Mouse (Mus musculus) macrophage (primary cell): ENCODE measurements around the gene 4930578G10Rik. TPM values are rescaled to one million over a fixed set of nuclear protein-coding genes. Genes with fewer than 3 reads are reported as not detected.
"Not testable (repeated sequence)": the region's sequence is repeated elsewhere in the genome, so short reads cannot be mapped to it uniquely, and the experiment has no call there.

Source experiments
- H3K27ac ChIP-seq: fragments of 350-480 bp; formaldehyde crosslinking; 2 replicates; pipeline ENCODE4 v1.9.0; 2021
- H3K36me3 ChIP-seq: fragments of 350-480 bp; formaldehyde crosslinking; 2 replicates; pipeline ENCODE4 v1.9.0; 2021; ENCODE audit errors: inconsistent target
- H3K4me3 ChIP-seq: fragments of 350-480 bp; formaldehyde crosslinking; 2 replicates; pipeline ENCODE4 v1.9.0; 2021; ENCODE audit errors: inconsistent target
- H3K79me2 ChIP-seq: fragments of 350-480 bp; formaldehyde crosslinking; 2 replicates; pipeline ENCODE4 v1.9.0; 2021; ENCODE audit errors: inconsistent target
- WGBS: methylation state at CpG from one replicate; pipeline ENCODE4 v1.1.7; 2026; ENCODE audit warnings: inconsistent platforms; ENCODE audit not compliant: missing documents; 5-methylcytosine and 5-hydroxymethylcytosine counted together
- polyA plus RNA-seq: library from polyadenylated mRNA; stranded (reverse); fragments of 250-400 nt; gene quantifications from 3 replicates; pipeline ENCODE4 v1.2.4, GENCODE M21; 2018; ENCODE audit warnings: inconsistent platforms
- total RNA-seq, 78 experiments: library from RNA; depleted of rRNA; stranded (reverse); fragments of 250-400 nt; gene quantifications; 1 replicate in 9 of 78; 2 replicates in 24 of 78; 3 replicates in 43 of 78; 4 replicates in 2 of 78; pipeline ENCODE4 v1.2.4; 2018; ENCODE audit warnings: inconsistent platforms in 56 of 78

The 4930578G10Rik gene
- not detected for total RNA-seq (2018; cell fraction: chromatin; rRNA removed)
- total RNA-seq (2018; cell fraction: cytosol; rRNA removed), result not detected
- not detected for total RNA-seq (2018; cell fraction: nucleus; rRNA removed)
- polyA plus RNA-seq, result not detected in 3 replicates

DNA sequence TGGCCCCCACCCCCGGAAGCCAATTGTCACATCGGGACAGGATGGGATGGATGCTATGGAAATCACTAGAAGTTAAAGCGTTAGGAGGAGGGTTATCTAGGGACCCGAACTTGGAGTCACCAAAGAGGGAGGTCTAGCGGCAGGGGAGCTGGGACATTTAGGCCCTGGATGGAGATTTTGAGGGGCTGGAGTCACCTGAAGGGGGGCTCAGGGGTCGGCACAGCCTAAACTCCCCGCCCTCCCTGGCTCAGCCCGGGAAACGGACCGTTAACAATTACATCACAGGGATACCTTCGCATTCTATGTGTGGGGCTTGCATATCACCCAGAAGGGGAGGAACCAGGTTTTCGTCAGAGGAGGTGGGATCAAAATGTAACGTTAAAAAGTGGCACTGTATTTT lies at the start of gene 4930578G10Rik:
Gene 4930578G10Rik (plus strand): TSS at position 301 of the 400 bp plus-strand sequence.
- H3K27ac ChIP-seq, H3K79me2 ChIP-seq, H3K36me3 ChIP-seq, H3K4me3 ChIP-seq: not testable (repeated sequence)
- no CpG with 5 or more reads among the region's 13 CpGs for WGBS

DNA sequence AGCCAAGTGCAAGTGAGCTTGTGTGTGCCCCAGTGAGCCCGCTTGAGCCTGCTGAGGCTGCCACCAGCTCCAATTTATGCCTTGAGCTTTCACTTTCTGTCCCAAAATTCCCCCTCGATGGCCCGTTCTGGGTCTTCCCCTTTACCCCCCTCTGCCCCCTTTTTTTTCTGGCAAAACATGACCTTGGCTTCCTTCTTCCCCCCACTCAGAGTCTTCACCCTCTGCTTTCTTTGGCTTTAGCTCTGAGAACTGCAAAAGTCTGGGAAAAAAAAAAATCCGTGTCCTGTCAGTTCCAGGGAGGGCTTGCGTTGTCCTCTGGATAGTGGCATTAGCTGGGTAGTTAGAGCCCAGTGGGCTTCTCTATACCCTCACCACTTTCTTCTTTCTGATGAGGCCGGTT lies 21.1 kb downstream of the 4930578G10Rik start, which contains the start of gene Ccl19:
Gene Ccl19 (minus strand): TSS at position 101 of the 400 bp plus-strand sequence.
- not testable (repeated sequence) for H3K27ac ChIP-seq, H3K36me3 ChIP-seq, H3K4me3 ChIP-seq, H3K79me2 ChIP-seq
- no CpG with 5 or more reads among the region's 6 CpGs for WGBS

GRCm38 (mm10) chr4:42773893-42774292 lies 38.5 kb downstream of the 4930578G10Rik start, which contains the start of gene Ccl21a:
TSS of gene Ccl21a (minus strand) at chr4:42773993.
- H3K27ac ChIP-seq, H3K36me3 ChIP-seq, H3K79me2 ChIP-seq, H3K4me3 ChIP-seq: not testable (repeated sequence)
- WGBS, result no CpG with 5 or more reads among the region's 5 CpGs

- H3K27ac ChIP-seq, H3K4me3 ChIP-seq, H3K36me3 ChIP-seq, H3K79me2 ChIP-seq: not testable (repeated sequence)
- WGBS, result no CpG with 5 or more reads among the region's 1 CpGs
Measured at GRCm38 (mm10) chr4:42853788-42854187, 118.4 kb downstream of the 4930578G10Rik start, which contains the start of gene Fam205a1. TSS of gene Fam205a1 (minus strand) at chr4:42853888.

DNA sequence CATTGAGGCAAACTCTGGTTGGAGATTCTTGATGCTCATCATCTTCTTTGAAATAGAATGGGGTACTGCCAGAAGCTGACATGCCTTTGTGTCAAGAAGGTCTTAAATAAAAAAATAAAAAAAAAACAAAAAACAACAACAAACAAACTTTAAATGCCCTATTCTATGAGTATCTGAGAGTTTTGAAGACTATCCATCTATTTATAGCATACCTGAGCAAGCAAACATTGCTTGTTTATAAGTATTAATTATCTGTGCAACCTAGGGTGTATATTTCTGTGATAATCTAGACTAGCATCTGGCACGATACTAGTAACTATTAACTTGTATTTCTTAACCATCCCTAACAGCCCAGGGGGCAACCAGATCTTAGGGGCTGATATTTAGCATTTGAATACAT lies 121.3 kb downstream of the 4930578G10Rik start, which contains the start of gene Gm12394:
Gene Gm12394 (minus strand): TSS at position 101 of the 400 bp plus-strand sequence.
- not testable (repeated sequence) for H3K36me3 ChIP-seq, H3K27ac ChIP-seq, H3K4me3 ChIP-seq, H3K79me2 ChIP-seq
- WGBS, result no CpG with 5 or more reads among the region's 1 CpGs

- H3K36me3 ChIP-seq, H3K27ac ChIP-seq, H3K79me2 ChIP-seq, H3K4me3 ChIP-seq: not testable (repeated sequence)
- WGBS, result 86% methylated on average over 5 of the region's 9 CpGs
Measured at GRCm38 (mm10) chr4:42860483-42860882, 125.1 kb downstream of the 4930578G10Rik start.

DNA sequence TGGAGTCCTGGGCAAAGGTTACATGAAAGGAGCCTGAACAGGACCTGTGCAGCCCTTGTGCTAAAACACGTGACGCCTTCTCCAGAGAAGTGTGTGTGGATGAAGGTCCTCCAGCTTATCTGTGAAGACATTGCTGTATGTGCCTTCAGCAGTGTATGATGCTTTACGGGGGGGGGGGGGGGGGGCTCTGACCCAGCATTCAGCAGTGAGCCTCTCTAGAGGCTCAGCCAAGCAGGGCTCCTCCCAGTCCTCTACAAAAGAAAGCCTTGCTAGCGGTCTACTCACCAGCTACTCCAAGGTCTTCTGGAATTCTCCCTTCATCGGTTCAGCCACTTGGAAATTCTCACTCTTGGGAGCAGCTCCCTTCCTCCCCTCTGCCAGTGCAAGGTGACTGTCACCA lies 128.1 kb downstream of the 4930578G10Rik start:
- H3K36me3 ChIP-seq, H3K27ac ChIP-seq, H3K4me3 ChIP-seq, H3K79me2 ChIP-seq: not testable (repeated sequence)
- WGBS, result 90% methylated on average over 3 of the region's 5 CpGs

DNA sequence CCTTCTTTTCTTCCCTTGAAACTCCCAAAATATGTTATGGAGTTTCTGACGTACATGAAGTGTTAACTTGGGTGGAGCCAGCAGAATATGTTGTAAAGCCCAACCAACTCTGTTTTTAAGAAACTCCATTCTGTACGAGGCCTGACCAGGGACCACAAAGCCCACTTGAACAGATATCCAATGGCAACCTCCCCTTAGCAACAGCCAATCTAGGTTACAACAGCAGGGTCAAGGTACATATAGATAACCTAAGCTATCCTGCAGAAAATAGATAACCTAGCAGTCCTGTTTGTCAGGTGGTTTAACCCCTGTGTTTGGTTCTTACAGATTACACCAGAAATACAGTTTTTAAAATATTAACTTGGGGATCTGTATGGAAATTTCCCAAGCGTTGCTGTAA lies 132.0 kb downstream of the 4930578G10Rik start:
- H3K27ac ChIP-seq, result no peak overlapping the region

DNA sequence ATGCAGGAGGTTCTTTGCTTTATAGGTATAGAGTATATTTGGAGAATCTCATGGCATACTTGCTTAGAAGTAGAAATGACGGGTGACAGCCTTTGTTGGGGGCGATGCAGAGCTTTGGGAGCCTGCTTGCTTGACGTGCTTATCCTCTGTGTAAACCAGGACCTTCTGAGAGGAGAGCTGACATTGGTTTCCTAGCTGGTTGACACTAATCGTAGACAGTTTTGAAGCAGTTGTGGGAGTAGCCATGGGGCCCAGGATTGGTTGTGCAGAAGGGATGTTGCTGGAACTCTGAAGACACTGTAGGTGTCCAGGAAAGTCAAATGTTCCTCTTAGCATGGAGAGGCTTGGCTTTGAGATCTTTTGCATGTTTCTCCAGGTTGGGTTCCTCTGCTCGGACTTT lies 132.8 kb downstream of the 4930578G10Rik start:
- no peaks in the 10 kb centered on the region for H3K79me2 ChIP-seq
- no peaks in the 10 kb centered on the region for H3K36me3 ChIP-seq
- H3K27ac ChIP-seq, result no peak overlapping the region
- WGBS, result 93% methylated on average over 5 of the region's 5 CpGs
- H3K4me3 ChIP-seq, result no peak overlapping the region

More for the DNA sequence above, 132.0 kb downstream of the 4930578G10Rik start:
- WGBS, result 73% methylated on average over 3 of the region's 3 CpGs
- Histone ChIP-seq H3K4me3 (no peak overlapping the region), H3K79me2 (no peaks in the 10 kb centered on the region), H3K36me3 (no peaks in the 10 kb centered on the region)

- Histone ChIP-seq H3K27ac (no peak overlapping the region), H3K79me2 (no peaks in the 10 kb centered on the region)
- 78% methylated on average over 5 of the region's 5 CpGs for WGBS
Measured at GRCm38 (mm10) chr4:42870748-42871147, 135.4 kb downstream of the 4930578G10Rik start.

DNA sequence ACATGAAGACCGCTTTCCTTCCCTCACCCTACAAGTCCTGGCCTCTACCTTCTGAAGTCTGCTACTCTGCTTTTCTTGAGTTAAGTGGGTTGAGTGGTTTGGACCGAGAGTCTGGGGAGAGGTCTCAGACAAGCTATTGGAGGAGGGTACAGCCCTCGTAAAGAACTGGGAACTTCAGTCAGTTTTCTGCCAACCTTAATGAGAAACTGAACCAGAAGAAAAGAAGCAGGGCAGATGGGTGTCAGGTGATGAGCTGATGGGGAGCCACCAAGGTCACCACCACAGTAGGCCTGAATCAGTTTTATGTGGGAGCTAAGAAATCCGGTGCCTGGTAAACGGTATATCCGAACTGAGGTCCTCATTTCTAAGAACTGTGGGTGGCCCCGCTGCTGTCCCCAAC lies 136.8 kb downstream of the 4930578G10Rik start:
- H3K27ac ChIP-seq, result no peak overlapping the region
- no peak overlapping the region for H3K4me3 ChIP-seq
- 95% methylated on average over 7 of the region's 7 CpGs for WGBS
- no peaks in the 10 kb centered on the region for H3K36me3 ChIP-seq
- H3K79me2 ChIP-seq, result no peaks in the 10 kb centered on the region

More at GRCm38 (mm10) chr4:42870748-42871147, 135.4 kb downstream of the 4930578G10Rik start:
- Histone ChIP-seq H3K36me3 (no peaks in the 10 kb centered on the region), H3K4me3 (no peak overlapping the region)

GRCm38 (mm10) chr4:42872746-42873435 lies 137.5 kb downstream of the 4930578G10Rik start:
- 87% methylated on average over 16 of the region's 16 CpGs for WGBS
- Histone ChIP-seq H3K79me2 (no peaks in the 10 kb centered on the region), H3K4me3 (no peak overlapping the region), H3K27ac (no peak overlapping the region), H3K36me3 (no peaks in the 10 kb centered on the region)

GRCm38 (mm10) chr4:42874134-42874533 lies 138.8 kb downstream of the 4930578G10Rik start, which contains the start of gene Fam205c:
TSS of gene Fam205c (minus strand) at chr4:42874234.
- Histone ChIP-seq H3K4me3 (no peak within 1 kb of the TSS), H3K79me2 (no peaks in the 10 kb centered on the region), H3K27ac (no peak within 1 kb of the TSS), H3K36me3 (no peaks in the 10 kb centered on the region)
- 91% methylated on average over 7 of the region's 7 CpGs for WGBS

DNA sequence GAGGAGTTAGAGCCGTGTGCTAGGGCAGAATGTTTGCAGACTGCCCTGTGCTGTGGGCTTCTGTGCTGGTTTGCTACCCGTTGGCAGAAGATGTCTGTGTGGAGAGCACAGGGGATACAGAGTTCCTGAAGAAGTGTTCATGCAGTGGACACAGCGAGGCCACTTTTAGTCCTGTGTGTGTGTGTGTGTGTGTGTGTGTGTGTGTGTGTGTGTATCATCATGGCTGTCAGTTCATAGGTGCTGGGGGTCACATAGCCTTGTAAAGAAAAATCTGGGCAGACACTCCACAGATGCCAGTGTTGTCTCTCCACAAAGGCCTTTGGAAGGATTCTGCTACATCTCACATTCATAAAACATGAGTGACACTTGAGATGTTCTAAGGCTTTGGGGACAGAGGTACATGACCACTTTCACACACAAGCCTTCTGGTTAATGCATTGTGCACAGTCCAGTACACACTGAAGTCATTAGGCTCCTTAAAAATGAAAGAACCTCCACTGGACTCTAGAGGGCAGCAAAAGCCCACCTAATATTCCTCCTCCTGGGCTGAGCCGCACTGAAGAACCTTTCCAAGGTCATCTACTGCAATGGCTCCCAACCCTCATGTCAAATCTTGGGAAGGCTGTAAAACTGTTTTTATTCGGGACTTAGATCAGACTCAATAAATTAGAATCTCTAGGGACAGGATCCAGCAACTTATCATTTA lies 141.4 kb downstream of the 4930578G10Rik start:
- Histone ChIP-seq H3K36me3 (no peaks in the 10 kb centered on the region), H3K27ac (no peak overlapping the region), H3K79me2 (no peaks in the 10 kb centered on the region), H3K4me3 (no peak overlapping the region)
- 40% methylated on average over 4 of the region's 5 CpGs for WGBS

- WGBS, result 94% methylated on average over 2 of the region's 2 CpGs
- no peak overlapping the region for H3K27ac ChIP-seq
- H3K4me3 ChIP-seq, result no peak overlapping the region
- no peaks in the 10 kb centered on the region for H3K36me3 ChIP-seq
- H3K79me2 ChIP-seq, result no peaks in the 10 kb centered on the region
Measured at GRCm38 (mm10) chr4:42877657-42878056, 142.3 kb downstream of the 4930578G10Rik start.
